Mouse (Mus musculus) olfactory bulb, adult 2 months (tissue): ENCODE measurements around the gene Catsper1. TPM values are rescaled to one million over a fixed set of nuclear protein-coding genes. Genes with fewer than 3 reads are reported as not detected.

Source experiments
- H3K27ac ChIP-seq: fragments of 200-500 bp; 2 replicates; pipeline ENCODE4 v1.5.1; 2012; ENCODE audit warnings: low read depth, low read length; ENCODE audit not compliant: insufficient read depth
- H3K4me1 ChIP-seq: fragments of 200-500 bp; 2 replicates; pipeline ENCODE4 v1.6.1; 2012; ENCODE audit warnings: low read length; ENCODE audit not compliant: control insufficient read depth, insufficient read depth
- H3K4me3 ChIP-seq: fragments of 200-500 bp; 2 replicates; pipeline ENCODE4 v1.5.1; 2012; ENCODE audit warnings: mild to moderate bottlenecking, low read depth, low read length, moderate library complexity; ENCODE audit not compliant: insufficient read depth
- CTCF ChIP-seq: fragments of 200-500 bp; IDR thresholded peaks from 2 replicates; pipeline ENCODE4 v1.5.1; 2012; ENCODE audit warnings: low read depth, mild to moderate bottlenecking, low read length, moderate library complexity; ENCODE audit not compliant: insufficient read depth
- POLR2A ChIP-seq: fragments of 200-500 bp; IDR thresholded peaks from 2 replicates; pipeline ENCODE4 v1.6.1; 2012; ENCODE audit warnings: mild to moderate bottlenecking, low read depth, low read length, moderate library complexity; ENCODE audit not compliant: insufficient read depth
- WGBS: fragments of 180-500 bp; shearing (Covaris S2); methylation state at CpG from one replicate; pipeline ENCODE4 v1.1.7; 2018; 5-methylcytosine and 5-hydroxymethylcytosine counted together
- polyA plus RNA-seq: library from polyadenylated mRNA; stranded (reverse); fragments of >200 nt; gene quantifications from 2 replicates; pipeline ENCODE4 v1.2.4, GENCODE M21; 2012; ENCODE audit warnings: low replicate concordance; ENCODE audit not compliant: missing spikeins, insufficient read depth, insufficient read length

Gene Catsper1
- polyA plus RNA-seq, 1 experiment: not detected

DNA sequence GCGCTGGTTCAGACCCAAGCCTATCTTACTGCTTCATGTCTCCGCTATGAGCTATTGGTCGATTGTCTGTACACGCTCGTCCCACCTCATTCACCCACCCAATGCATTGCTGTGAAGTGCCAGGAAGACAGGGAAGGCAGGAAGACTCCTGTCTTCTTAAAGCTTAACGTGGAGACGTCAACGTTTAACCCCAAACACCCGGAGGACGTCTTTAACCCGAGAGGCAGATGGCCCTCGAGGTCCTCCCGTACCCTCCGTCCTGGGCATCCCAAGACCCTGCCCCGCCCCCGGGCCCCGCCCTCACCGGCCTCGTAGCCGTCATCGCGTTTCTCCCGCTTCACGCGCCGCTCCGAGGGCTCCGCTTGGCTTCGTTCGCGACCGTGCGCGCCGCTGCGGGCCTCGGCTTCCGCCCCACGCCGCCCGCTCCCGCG is 52.5 kb downstream of the Catsper1 start:
- H3K4me1 ChIP-seq: peaks cover 20% of the 10 kb centered on the region
- no peak for TF ChIP-seq CTCF
- TF ChIP-seq POLR2A: no peak
- H3K4me3 ChIP-seq: peak overlapping the region; percentile 84
- peak overlapping the region; percentile 47; the same call in 1 of the 2 replicates for H3K27ac ChIP-seq
- WGBS: under 1% methylated on average over 41 of the region's 43 CpGs

DNA sequence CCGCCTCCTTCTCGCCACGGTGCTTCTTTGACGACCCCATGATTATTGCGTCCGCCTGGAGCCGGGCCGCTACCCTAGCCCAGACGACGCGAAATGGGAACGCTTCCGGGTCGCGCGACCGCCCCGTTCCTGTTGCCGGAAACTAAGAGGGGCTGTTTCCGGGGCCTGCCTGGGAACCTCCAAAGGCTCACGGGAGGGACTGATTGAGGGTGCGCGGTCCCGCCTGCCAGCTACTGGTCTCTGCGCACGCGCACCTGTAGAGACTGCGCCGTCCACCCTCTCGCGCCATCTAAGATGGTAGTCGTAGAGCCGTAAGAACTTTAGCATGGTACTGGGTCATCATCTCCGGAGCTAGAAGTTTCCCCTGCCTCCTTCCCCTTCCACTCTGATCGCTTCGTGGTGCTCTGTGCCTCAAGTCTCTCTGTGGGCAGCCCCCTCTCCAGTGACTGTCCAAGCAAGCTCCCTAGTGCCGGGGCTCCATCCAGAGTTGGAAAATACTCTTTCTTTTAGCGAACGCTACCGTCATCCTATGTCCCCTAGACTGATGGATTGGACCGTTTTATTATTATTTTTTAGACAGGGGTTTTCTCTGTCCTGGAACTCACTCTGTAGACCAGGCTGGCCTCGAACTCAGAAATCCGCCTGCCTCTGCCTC is 53.2 kb downstream of the Catsper1 start, which contains the start of gene Sart1:
Sart1 (minus strand) TSS at position 116 of the 655 bp plus-strand sequence.
- peak; percentile 65 for TF ChIP-seq POLR2A
- TF ChIP-seq CTCF: no peak
- H3K4me3 ChIP-seq: peak within 1 kb of the TSS; percentile 84
- peaks cover 20% of the 10 kb centered on the region for H3K4me1 ChIP-seq
- H3K27ac ChIP-seq: peak within 1 kb of the TSS; percentile 47; the same call in 1 of the 2 replicates
- WGBS: 2% methylated on average over 43 of the region's 43 CpGs

DNA sequence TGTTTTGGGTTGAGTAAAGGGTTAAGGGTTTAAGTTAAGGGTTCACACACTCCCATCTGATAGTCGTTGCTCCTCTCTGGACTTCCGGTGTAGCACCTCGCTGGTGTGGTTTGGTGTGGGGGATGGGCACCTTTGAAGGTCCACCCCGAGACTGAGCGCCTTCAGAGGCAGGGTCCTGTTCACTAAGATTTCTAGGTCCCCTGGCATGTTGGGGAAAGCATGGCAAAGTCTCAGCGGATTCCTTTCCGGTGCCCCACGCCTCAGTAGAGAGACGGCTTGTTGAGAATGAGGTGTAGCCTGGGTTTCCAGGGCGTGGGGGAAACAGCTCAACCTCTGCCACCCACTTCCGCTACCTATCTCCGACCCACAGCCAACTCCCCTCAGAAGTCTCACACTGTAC is 54.1 kb downstream of the Catsper1 start:
- H3K27ac ChIP-seq: no peak overlapping the region
- H3K4me3 ChIP-seq: peak overlapping the region; percentile 27
- TF ChIP-seq POLR2A (no peak), CTCF (no peak)
- 57% methylated on average over 12 of the region's 12 CpGs for WGBS
- peaks cover 20% of the 10 kb centered on the region for H3K4me1 ChIP-seq

DNA sequence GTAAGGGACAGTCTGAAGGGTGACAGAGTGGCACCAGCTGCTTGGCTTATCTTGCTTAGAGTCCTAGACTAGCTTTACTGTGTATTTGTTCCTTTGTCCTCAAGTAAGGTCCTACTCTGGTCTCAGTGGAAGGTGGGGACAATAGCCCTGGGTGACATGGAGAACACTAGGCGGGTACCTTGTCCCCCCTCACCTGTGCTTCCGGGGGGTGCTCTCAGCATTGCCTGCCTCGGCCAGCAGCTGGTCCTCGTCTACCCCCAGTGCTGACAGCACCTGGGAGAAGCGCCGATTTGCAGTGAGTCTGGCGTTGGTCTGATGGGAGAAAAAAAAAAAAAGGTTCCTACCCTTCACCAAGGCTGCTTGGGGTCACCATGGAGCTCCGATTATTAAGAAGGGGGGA is 54.9 kb downstream of the Catsper1 start:
- peaks cover 20% of the 10 kb centered on the region for H3K4me1 ChIP-seq
- no peak overlapping the region for H3K4me3 ChIP-seq
- no peak for TF ChIP-seq CTCF
- TF ChIP-seq POLR2A: no peak
- 85% methylated on average over 8 of the region's 8 CpGs for WGBS
- no peak overlapping the region for H3K27ac ChIP-seq

DNA sequence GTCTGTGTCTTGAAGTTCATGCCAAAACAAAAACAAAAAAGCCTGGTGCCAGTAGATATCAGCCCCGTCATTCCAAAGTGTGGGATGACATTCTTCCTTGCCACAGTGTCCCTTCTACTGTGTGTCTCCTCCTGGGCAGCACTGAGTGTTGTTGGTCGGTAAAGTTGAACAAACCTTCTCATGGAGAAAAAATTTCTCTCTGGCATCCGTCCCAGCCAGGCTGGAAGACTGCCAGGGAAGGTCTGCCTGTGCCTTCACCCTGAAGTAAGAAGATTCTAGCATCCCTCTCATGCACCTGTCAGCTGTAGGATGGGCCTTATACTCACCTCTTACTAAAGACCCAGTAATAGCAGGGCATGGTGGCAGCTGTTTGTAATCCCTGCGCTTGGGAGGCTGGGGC is 57.4 kb downstream of the Catsper1 start:
- Histone ChIP-seq H3K4me1 (peaks cover 15% of the 10 kb centered on the region), H3K4me3 (no peak overlapping the region), H3K27ac (no peak overlapping the region)
- WGBS: 23% methylated on average over 4 of the region's 4 CpGs
- TF ChIP-seq CTCF (no peak), POLR2A (no peak)

Other genes starting within 250 kb of the Catsper1 start
- not detected in 2 replicates for gene Yif1a, start 247.2 kb upstream of the Catsper1 start, polyA plus RNA-seq
- gene Cnih2, start 237.2 kb upstream of the Catsper1 start, polyA plus RNA-seq: not detected in 2 replicates
- gene Rab1b, start 228.7 kb upstream of the Catsper1 start, polyA plus RNA-seq: not detected in 2 replicates
- gene Klc2, start 217.2 kb upstream of the Catsper1 start, polyA plus RNA-seq: not detected in 2 replicates
- gene Pacs1, start 62.6 kb upstream of the Catsper1 start, polyA plus RNA-seq: not detected in 2 replicates
- not detected in 2 replicates for gene Sf3b2, start 40.3 kb upstream of the Catsper1 start, polyA plus RNA-seq
- not detected in 2 replicates for gene Gal3st3, start 37.4 kb upstream of the Catsper1 start, polyA plus RNA-seq
- not detected in 2 replicates for gene Cst6, start 13.8 kb downstream of the Catsper1 start, polyA plus RNA-seq
- not detected in 2 replicates for gene Eif1ad, start 31.0 kb downstream of the Catsper1 start, polyA plus RNA-seq
- not detected in 2 replicates for gene Banf1, start 31.4 kb downstream of the Catsper1 start, polyA plus RNA-seq
- gene Sart1, start 53.0 kb downstream of the Catsper1 start, polyA plus RNA-seq: not detected in 2 replicates
- not detected in 2 replicates for gene Tsga10ip, start 66.8 kb downstream of the Catsper1 start, polyA plus RNA-seq
- gene Drap1, start 89.2 kb downstream of the Catsper1 start, polyA plus RNA-seq: not detected in 2 replicates
- gene AI837181, start 89.4 kb downstream of the Catsper1 start, polyA plus RNA-seq: not detected in 2 replicates
- not detected in 2 replicates for gene Fosl1, start 111.8 kb downstream of the Catsper1 start, polyA plus RNA-seq
- not detected in 2 replicates for gene Ccdc85b, start 122.2 kb downstream of the Catsper1 start, polyA plus RNA-seq
- not detected in 2 replicates for gene Fibp, start 124.9 kb downstream of the Catsper1 start, polyA plus RNA-seq
- not detected in 2 replicates for gene Ctsw, start 132.8 kb downstream of the Catsper1 start, polyA plus RNA-seq
- gene Efemp2, start 138.2 kb downstream of the Catsper1 start, polyA plus RNA-seq: not detected in 2 replicates
- not detected in 2 replicates for gene Mus81, start 152.7 kb downstream of the Catsper1 start, polyA plus RNA-seq
- gene Cfl1, start 154.7 kb downstream of the Catsper1 start, polyA plus RNA-seq: 1,186 and 1,283 TPM in 2 replicates
- not detected in 2 replicates for gene 1700020D05Rik, start 168.0 kb downstream of the Catsper1 start, polyA plus RNA-seq
- not detected in 2 replicates for gene Snx32, start 174.8 kb downstream of the Catsper1 start, polyA plus RNA-seq
- not detected in 2 replicates for gene Ovol1, start 224.9 kb downstream of the Catsper1 start, polyA plus RNA-seq
- gene Ap5b1, start 232.3 kb downstream of the Catsper1 start, polyA plus RNA-seq: not detected in 2 replicates